Mouse (Mus musculus) megakaryocyte-erythroid progenitor cell, adult 5 weeks (primary cell): ENCODE measurements around the gene Csnk2a1. TPM values are rescaled to one million over a fixed set of nuclear protein-coding genes. Genes with fewer than 3 reads are reported as not detected.

Experiments
- polyA plus RNA-seq: library from polyadenylated mRNA; stranded (reverse); fragments of >175 nt; gene quantifications from 2 replicates; pipeline ENCODE4 v1.2.3, GENCODE M21; 2012

Gene Csnk2a1
- 9.7 and 9.8 TPM in 2 replicates for polyA plus RNA-seq

GRCm38 (mm10) chr2:152226248-152227050, at the start of gene Csnk2a1:
Csnk2a1 (plus strand) TSS chr2:152226839.

GRCm38 (mm10) chr2:152293727-152294475, 67.3 kb downstream of the Csnk2a1 start, which contains the start of gene Tbc1d20:
Tbc1d20 (plus strand) TSS chr2:152293828.

Other genes starting within 250 kb of the Csnk2a1 start
- gene Fam110a, start 246.6 kb upstream of the Csnk2a1 start, polyA plus RNA-seq: 79.6 and 85.5 TPM in 2 replicates
- 0.37 and 0.39 TPM in 2 replicates for gene Slc52a3, start 230.3 kb upstream of the Csnk2a1 start, polyA plus RNA-seq
- gene Scrt2, start 145.3 kb upstream of the Csnk2a1 start, polyA plus RNA-seq: not detected in 2 replicates
- 3.9 and 5.3 TPM in 2 replicates for gene Srxn1, start 121.3 kb upstream of the Csnk2a1 start, polyA plus RNA-seq
- 2.9 and 4.3 TPM in 2 replicates for gene Tcf15, start 83.3 kb upstream of the Csnk2a1 start, polyA plus RNA-seq
- 10.6 and 17.0 TPM in 2 replicates for gene Tbc1d20, start 67.0 kb downstream of the Csnk2a1 start, polyA plus RNA-seq
- 217 and 239 TPM in 2 replicates for gene Rbck1, start 105.8 kb downstream of the Csnk2a1 start, polyA plus RNA-seq
- 1.9 and 4.1 TPM in 2 replicates for gene Trib3, start 117.2 kb downstream of the Csnk2a1 start, polyA plus RNA-seq
- not detected in 2 replicates for gene Nrsn2, start 149.8 kb downstream of the Csnk2a1 start, polyA plus RNA-seq
- gene Sox12, start 171.2 kb downstream of the Csnk2a1 start, polyA plus RNA-seq: 40.4 and 58.1 TPM in 2 replicates
- 3.9 and 4.9 TPM in 2 replicates for gene Zcchc3, start 188.2 kb downstream of the Csnk2a1 start, polyA plus RNA-seq
- not detected in 2 replicates for gene 6820408C15Rik, start 188.7 kb downstream of the Csnk2a1 start, polyA plus RNA-seq
- gene Defb23, start 237.8 kb downstream of the Csnk2a1 start, polyA plus RNA-seq: not detected in 2 replicates